Mouse (Mus musculus) E14TG2a.4 (cell line): ENCODE measurements around the gene Zbtb9.

Experiments used
- H3K27me3 ChIP-seq: 2 replicates; pipeline ENCODE4 v1.6.1; 2014; ENCODE audit warnings: low read length, control low read depth; ENCODE audit not compliant: insufficient read depth
- H3K36me3 ChIP-seq: 2 replicates; pipeline ENCODE4 v1.6.1; 2014; ENCODE audit warnings: low read length, control low read depth; ENCODE audit not compliant: insufficient read depth
- H3K4me1 ChIP-seq: replicated peaks from 2 replicates; pipeline ENCODE4 v1.6.1; 2014; ENCODE audit warnings: low read depth, low read length, control low read depth
- H3K4me3 ChIP-seq: replicated peaks from 2 replicates; pipeline ENCODE4 v1.5.1; 2014; ENCODE audit warnings: mild to moderate bottlenecking, low read length
- H3K9me3 ChIP-seq: 2 replicates; pipeline ENCODE4 v1.6.1; 2014; ENCODE audit warnings: low read length, control low read depth
- CTCF ChIP-seq: conservative IDR thresholded peaks from 2 replicates; pipeline ENCODE4 v1.5.1; 2014; ENCODE audit warnings: low read length
- NANOG ChIP-seq: IDR thresholded peaks from 2 replicates; pipeline ENCODE4 v1.6.1; 2014; ENCODE audit warnings: borderline replicate concordance, low read length, mixed read lengths
- POU5F1 ChIP-seq: IDR thresholded peaks from 2 replicates; pipeline ENCODE4 v1.6.1; 2014; ENCODE audit warnings: low read length, borderline replicate concordance

The Zbtb9 gene

GRCm38 (mm10) chr17:26951952-26952877 is 20.8 kb upstream of the Zbtb9 start:
- no peak for TF ChIP-seq POU5F1
- no peak for TF ChIP-seq CTCF
- H3K36me3 ChIP-seq = peaks cover 14% of the 10 kb centered on the region
- peak overlapping the region; percentile 66 for H3K4me3 ChIP-seq
- peaks cover 65% of the 10 kb centered on the region for H3K4me1 ChIP-seq
- H3K9me3 ChIP-seq = no peaks in the 10 kb centered on the region
- H3K27me3 ChIP-seq = peaks cover 54% of the 10 kb centered on the region

GRCm38 (mm10) chr17:26953201-26953600 is 19.8 kb upstream of the Zbtb9 start:
- Histone ChIP-seq H3K27me3 (peaks cover 50% of the 10 kb centered on the region), H3K4me1 (peaks cover 65% of the 10 kb centered on the region), H3K4me3 (peak overlapping the region; percentile 66; the same call in 1 of the 2 replicates), H3K36me3 (peaks cover 24% of the 10 kb centered on the region), H3K9me3 (no peaks in the 10 kb centered on the region)
- TF ChIP-seq CTCF (no peak), NANOG (no peak), POU5F1 (no peak)

- Histone ChIP-seq H3K27me3 (peaks cover 50% of the 10 kb centered on the region), H3K9me3 (no peaks in the 10 kb centered on the region), H3K4me3 (no peak overlapping the region), H3K4me1 (peaks cover 68% of the 10 kb centered on the region), H3K36me3 (peaks cover 28% of the 10 kb centered on the region)
- no peak for TF ChIP-seq NANOG
- TF ChIP-seq CTCF = no peak
- TF ChIP-seq POU5F1 = no peak
Measured at GRCm38 (mm10) chr17:26953726-26954125, 19.2 kb upstream of the Zbtb9 start.

DNA sequence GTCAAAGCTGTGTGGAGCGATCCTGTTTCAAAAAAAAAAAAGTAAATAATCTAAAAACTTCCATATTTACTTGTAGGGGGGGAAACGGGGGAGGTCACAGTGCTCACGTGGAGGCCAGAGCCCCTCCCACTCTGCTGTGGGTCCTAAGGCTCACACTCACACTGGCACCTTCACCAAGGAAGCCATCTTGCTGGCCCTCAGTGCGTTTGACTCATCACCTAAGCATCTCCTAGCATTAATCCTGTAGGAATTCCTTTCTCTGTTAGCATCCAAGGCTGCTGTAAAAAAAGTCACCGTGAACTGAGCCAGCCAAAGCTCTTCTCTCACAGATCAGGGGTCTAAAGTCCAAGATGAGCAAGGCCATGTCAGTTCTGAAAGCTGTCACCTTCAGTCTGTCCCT is 16.7 kb upstream of the Zbtb9 start:
- Histone ChIP-seq H3K4me3 (no peak overlapping the region), H3K4me1 (peaks cover 75% of the 10 kb centered on the region), H3K9me3 (no peaks in the 10 kb centered on the region), H3K36me3 (peaks cover 46% of the 10 kb centered on the region), H3K27me3 (peaks cover 46% of the 10 kb centered on the region)
- TF ChIP-seq POU5F1 (no peak), CTCF (no peak), NANOG (no peak)

DNA sequence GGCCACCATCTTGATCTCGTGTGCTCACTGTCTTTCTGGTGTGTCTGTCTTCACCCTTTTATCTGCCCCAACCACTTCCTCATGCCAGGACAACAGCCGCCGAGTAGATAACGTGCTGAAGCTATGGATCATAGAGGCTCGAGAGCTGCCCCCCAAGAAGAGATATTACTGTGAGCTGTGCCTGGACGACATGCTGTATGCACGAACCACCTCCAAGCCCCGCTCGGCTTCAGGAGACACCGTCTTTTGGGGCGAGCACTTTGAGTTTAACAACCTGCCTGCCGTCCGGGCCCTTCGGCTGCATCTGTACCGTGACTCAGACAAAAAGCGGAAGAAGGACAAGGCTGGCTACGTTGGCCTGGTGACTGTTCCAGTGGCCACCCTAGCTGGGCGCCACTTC is 16.1 kb upstream of the Zbtb9 start:
- Histone ChIP-seq H3K4me1 (peaks cover 76% of the 10 kb centered on the region), H3K27me3 (peaks cover 48% of the 10 kb centered on the region), H3K9me3 (no peaks in the 10 kb centered on the region), H3K4me3 (0 out of 2 replicates have a peak overlapping the region, but pooled peaks have one; percentile 35), H3K36me3 (peaks cover 48% of the 10 kb centered on the region)
- TF ChIP-seq NANOG (no peak), POU5F1 (no peak)

- peaks cover 43% of the 10 kb centered on the region for H3K27me3 ChIP-seq
- TF ChIP-seq POU5F1 = no peak
- TF ChIP-seq NANOG = no peak
- no peak for TF ChIP-seq CTCF
- peaks cover 48% of the 10 kb centered on the region for H3K36me3 ChIP-seq
- H3K9me3 ChIP-seq = no peaks in the 10 kb centered on the region
- no peak overlapping the region for H3K4me3 ChIP-seq
- H3K4me1 ChIP-seq = peaks cover 73% of the 10 kb centered on the region
Measured at GRCm38 (mm10) chr17:26957872-26958271, 15.1 kb upstream of the Zbtb9 start.

DNA sequence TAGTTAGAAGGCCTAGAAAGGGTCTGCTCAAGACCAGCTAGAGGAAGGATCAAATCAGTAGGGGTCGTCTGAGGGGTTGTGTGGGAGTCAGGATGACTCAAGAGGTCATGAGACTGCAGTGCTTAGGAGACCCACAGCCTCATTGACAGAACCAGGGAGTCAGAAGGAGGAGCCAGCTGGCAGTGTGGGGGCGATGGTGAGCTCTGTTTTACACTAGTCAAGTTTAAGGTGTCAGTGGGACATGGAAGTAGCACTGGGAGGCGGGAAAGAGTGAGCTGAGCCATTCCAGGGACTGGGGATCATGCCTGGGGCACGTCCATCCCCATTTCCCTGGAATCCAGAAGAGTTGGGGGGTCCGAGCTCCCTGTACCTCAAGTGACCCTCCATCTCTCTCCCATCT is 14.1 kb upstream of the Zbtb9 start:
- Histone ChIP-seq H3K27me3 (peaks cover 37% of the 10 kb centered on the region), H3K36me3 (peaks cover 55% of the 10 kb centered on the region), H3K9me3 (no peaks in the 10 kb centered on the region), H3K4me3 (no peak overlapping the region), H3K4me1 (peaks cover 65% of the 10 kb centered on the region)
- TF ChIP-seq CTCF (no peak), NANOG (no peak), POU5F1 (no peak)

GRCm38 (mm10) chr17:26959815-26960214 is 13.2 kb upstream of the Zbtb9 start:
- peaks cover 32% of the 10 kb centered on the region for H3K27me3 ChIP-seq
- no peak overlapping the region for H3K4me3 ChIP-seq
- H3K9me3 ChIP-seq = no peaks in the 10 kb centered on the region
- TF ChIP-seq CTCF (no peak), NANOG (no peak), POU5F1 (no peak)
- peaks cover 67% of the 10 kb centered on the region for H3K4me1 ChIP-seq
- peaks cover 57% of the 10 kb centered on the region for H3K36me3 ChIP-seq
